Mouse (Mus musculus): ENCODE results near the gene Zfp524. TPM values are rescaled to one million over a fixed set of nuclear protein-coding genes. Genes with fewer than 3 reads are reported as not detected.

Zfp524 gene
- total and polyA plus RNA-seq, 3 experiments, result 2.3 to 8.4 (median 4.4) TPM

- TF ChIP-seq JUND (conservative IDR thresholded peaks at IDR 0.05; ENCODE audit: low read depth, low read length), result no peak
- no peak for TF ChIP-seq USF2 (conservative IDR thresholded peaks at IDR 0.05; ENCODE audit: low read depth, low read length)
- no peak for TF ChIP-seq MAFK (IDR thresholded peaks at IDR 0.05; ENCODE audit: insufficient replicate concordance, low read length)
- TF ChIP-seq GABPA (IDR thresholded peaks at IDR 0.05; ENCODE audit: insufficient replicate concordance, low read depth, low read length), result no peak
Measured at GRCm38 (mm10) chr7:5020000-5020681, 5.9 kb downstream of the Zfp524 start, which contains the start of the genes Zfp865 and Ccdc106 (continued).

GRCm38 (mm10) chr7:5020685-5021084 is 6.5 kb downstream of the Zfp524 start:
- H3K36me3 ChIP-seq (replicated peaks in 1 of 2; ENCODE audit: control insufficient read depth in 1 of 2, insufficient read depth in 1 of 2, low read length in 1 of 2), result peaks cover 35 to 57% of the 10 kb centered on the region in 2 experiments
- DNase-seq (ENCODE audit: extremely low read depth), result no peak
- TF ChIP-seq CHD2 (IDR thresholded peaks at IDR 0.05; ENCODE audit: low read length) (no peak), SMC3 (IDR thresholded peaks at IDR 0.05; ENCODE audit: low read depth, low read length) (no peak), TBP (conservative IDR thresholded peaks at IDR 0.05; ENCODE audit: low read depth, low read length) (no peak), KAT2A (IDR thresholded peaks at IDR 0.05; ENCODE audit: insufficient replicate concordance, low read length) (no peak), MAZ (IDR thresholded peaks at IDR 0.05; ENCODE audit: low read depth, low read length) (0 out of 2 replicates have a peak, but pooled peaks have one; percentile 5), POLR2AphosphoS2 (IDR thresholded peaks at IDR 0.05; ENCODE audit: low read depth, low read length) (no peak), TCF12 (IDR thresholded peaks at IDR 0.05; ENCODE audit: low read depth, low read length) (no peak), MAX (IDR thresholded peaks at IDR 0.05; ENCODE audit: low read length) (peak; percentile 8; the same call in 1 of the 2 replicates), USF1 (IDR thresholded peaks at IDR 0.05; ENCODE audit: low read depth, low read length) (no peak)
- H3K9me3 ChIP-seq (replicated peaks; ENCODE audit: low read length), result peaks cover 6% of the 10 kb centered on the region
- H3K27me3 ChIP-seq (replicated peaks), result no peaks in the 10 kb centered on the region
- H3K4me1 ChIP-seq (ENCODE audit: control insufficient read depth in 1 of 2, insufficient read depth in 2 of 2), result peaks cover 0 to 35% of the 10 kb centered on the region in 2 experiments; a peak in 2 of 4 replicates
- peak overlapping the region; percentile 83 for H3K4me2 ChIP-seq (ENCODE audit: insufficient read depth, low read depth, poor library complexity, severe bottlenecking)
- H3K4me3 ChIP-seq (replicated peaks in 1 of 3; ENCODE audit: low read depth in 2 of 3, low read length in 2 of 3, poor library complexity in 1 of 3), result peak overlapping the region; percentile 81 to 82 (median 81)
- H3K27ac ChIP-seq (ENCODE audit: insufficient read depth, low read depth), result peak overlapping the region; percentile 54; the same call in 1 of the 2 replicates
- in situ Hi-C loops (cut with MboI; ENCODE audit: low pct_ligation_motif_present, low pct_unique_long_range_greater_than_20kb, low sequenced_read_pairs), result no loop called here
- dilution Hi-C loops (cut with MboI; ENCODE audit: extremely low pct_ligation_motif_present, extremely low pct_unique_long_range_greater_than_20kb, low sequenced_read_pairs), result no loop called here
- H3K79me2 ChIP-seq (replicated peaks; ENCODE audit: control insufficient read depth, extremely low read depth, insufficient read depth, poor library complexity, severe bottlenecking), result peaks cover 33% of the 10 kb centered on the region
- H3K9ac ChIP-seq (ENCODE audit: insufficient read depth, low read depth), result peak overlapping the region; percentile 98

GRCm38 (mm10) chr7:5021197-5021596 is 7.0 kb downstream of the Zfp524 start:
- in situ Hi-C loops (cut with MboI; ENCODE audit: low pct_ligation_motif_present, low pct_unique_long_range_greater_than_20kb, low sequenced_read_pairs), result no loop called here
- peaks cover 33% of the 10 kb centered on the region for H3K79me2 ChIP-seq (replicated peaks; ENCODE audit: control insufficient read depth, extremely low read depth, insufficient read depth, poor library complexity, severe bottlenecking)
- peaks cover 6% of the 10 kb centered on the region for H3K9me3 ChIP-seq (replicated peaks; ENCODE audit: low read length)
- dilution Hi-C loops (cut with MboI; ENCODE audit: extremely low pct_ligation_motif_present, extremely low pct_unique_long_range_greater_than_20kb, low sequenced_read_pairs), result no loop called here
- no peak for TF ChIP-seq POLR2AphosphoS2 (IDR thresholded peaks at IDR 0.05; ENCODE audit: low read depth, low read length)
- no peak for TF ChIP-seq TBP (conservative IDR thresholded peaks at IDR 0.05; ENCODE audit: low read depth, low read length)
- TF ChIP-seq SMC3 (IDR thresholded peaks at IDR 0.05; ENCODE audit: low read depth, low read length), result no peak
- TF ChIP-seq RCOR1 (conservative IDR thresholded peaks at IDR 0.05; ENCODE audit: low read depth, low read length), result no peak
- no peak for TF ChIP-seq MYC (IDR thresholded peaks at IDR 0.05; ENCODE audit: low read depth, low read length)
- H3K4me3 ChIP-seq (replicated peaks in 1 of 3; ENCODE audit: low read depth in 2 of 3, low read length in 2 of 3, poor library complexity in 1 of 3), result peak overlapping the region; percentile 81 to 82 (median 81)
- peaks cover 39 to 62% of the 10 kb centered on the region in 2 experiments for H3K36me3 ChIP-seq (replicated peaks in 1 of 2; ENCODE audit: control insufficient read depth in 1 of 2, insufficient read depth in 1 of 2, low read length in 1 of 2)
- H3K9ac ChIP-seq (ENCODE audit: insufficient read depth, low read depth), result peak overlapping the region; percentile 98
- no peak for DNase-seq (ENCODE audit: extremely low read depth)
- no peaks in the 10 kb centered on the region for H3K27me3 ChIP-seq (replicated peaks)
- peaks cover 0 to 31% of the 10 kb centered on the region in 2 experiments; a peak in 2 of 4 replicates for H3K4me1 ChIP-seq (ENCODE audit: control insufficient read depth in 1 of 2, insufficient read depth in 2 of 2)
- peak overlapping the region; percentile 83 for H3K4me2 ChIP-seq (ENCODE audit: insufficient read depth, low read depth, poor library complexity, severe bottlenecking)
- no peak overlapping the region for H3K27ac ChIP-seq (ENCODE audit: insufficient read depth, low read depth)
